Mouse (Mus musculus) heart, postnatal 0 days (tissue): ENCODE results near the gene Cacng8.

Experiments
- CTCF ChIP-seq: IDR thresholded peaks from 2 replicates; pipeline ENCODE4 v1.5.1; 2016; ENCODE audit warnings: antibody characterized with exemption, control low read depth, low read depth
- EP300 ChIP-seq: IDR thresholded peaks from 2 replicates; pipeline ENCODE4 v1.6.1; 2016; ENCODE audit warnings: antibody characterized with exemption, low read depth

DNA sequence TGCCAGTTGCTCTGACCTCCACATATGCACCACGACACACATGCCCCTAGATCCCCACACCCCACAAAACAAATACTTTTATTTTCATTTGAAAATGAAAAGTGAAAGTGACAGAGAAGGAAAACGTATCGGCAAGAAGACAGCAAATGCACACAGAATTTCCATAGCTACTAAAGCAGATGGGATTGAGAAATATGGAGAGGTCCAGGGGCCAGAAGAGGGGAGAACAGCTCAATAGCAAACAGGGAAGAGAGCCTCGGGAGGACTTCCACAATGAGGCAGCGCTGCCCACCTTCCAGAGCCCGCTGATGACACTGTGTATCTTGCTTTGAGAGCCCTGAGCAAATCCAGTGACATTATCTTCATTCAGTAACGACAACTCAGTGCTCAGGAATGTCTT, 31.6 kb downstream of the Cacng8 start:
- TF ChIP-seq CTCF (no peak), EP300 (no peak)
